Mouse (Mus musculus): ENCODE measurements around the gene Lysmd2. TPM values are rescaled to one million over a fixed set of nuclear protein-coding genes. Genes with fewer than 3 reads are reported as not detected.

Lysmd2 gene
- 17.8 and 18.8 TPM in 2 replicates for polyA plus RNA-seq (2016; fragmentation: Nextera tagmentation; extraction: Ambion mirVana)

DNA sequence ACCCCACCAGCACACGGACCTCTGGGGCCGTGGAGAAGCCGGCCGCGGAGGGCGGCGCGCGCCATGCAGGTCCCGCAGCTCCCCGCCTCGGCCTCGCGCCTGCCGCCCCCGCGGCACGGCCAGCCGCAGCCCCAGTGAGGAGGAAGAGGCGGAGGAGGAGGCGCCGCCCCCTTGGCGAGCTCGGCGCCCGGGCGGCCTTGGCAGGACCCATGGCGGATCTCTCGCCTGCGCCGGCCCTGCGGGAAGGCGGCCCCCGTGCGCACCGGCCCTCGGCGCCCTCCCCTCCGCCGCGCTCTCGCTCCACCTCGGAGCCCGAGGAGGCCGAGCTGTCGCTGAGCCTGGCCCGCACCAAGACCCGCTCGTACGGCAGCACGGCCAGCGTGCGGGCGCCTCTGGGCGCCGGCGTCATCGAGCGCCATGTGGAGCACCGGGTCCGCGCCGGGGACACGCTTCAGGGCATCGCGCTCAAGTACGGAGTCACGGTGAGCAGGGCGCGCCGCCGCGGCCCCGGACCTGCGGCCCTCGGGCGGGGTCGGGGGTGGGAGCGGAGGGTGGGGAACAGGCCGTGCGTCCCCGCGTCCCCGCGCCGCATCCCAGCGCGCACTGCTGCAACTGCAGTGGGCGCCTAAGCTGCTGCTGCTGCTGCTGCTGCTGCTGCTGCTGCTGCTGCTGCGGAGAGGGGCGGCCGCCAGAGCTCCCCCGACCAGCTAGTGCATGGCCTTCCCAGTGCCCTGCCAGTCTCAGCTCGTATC lies at the start of gene Lysmd2:
TSS of gene Lysmd2 (plus strand) at position 186 of the 752 bp plus-strand sequence.
- Histone ChIP-seq H3K36me3 (no peaks in the 10 kb centered on the region), H3K9me3 (replicated peaks) (no peaks in the 10 kb centered on the region), H3K4me1 (replicated peaks) (peaks cover 3% of the 10 kb centered on the region; the same call in 1 of the 2 replicates), H3K4me3 (peak within 1 kb of the TSS; percentile 63), H3K9ac (peak within 1 kb of the TSS; percentile 76), H3K27me3 (replicated peaks) (0 out of 2 replicates have a peak, but pooled peaks cover 3% of the 10 kb centered on the region), H3K27ac (ENCODE audit: poor library complexity, severe bottlenecking) (peak within 1 kb of the TSS; percentile 49), H3K4me2 (peak within 1 kb of the TSS; percentile 87)
- ATAC-seq (ENCODE audit: insufficient number of reproducible peaks, low FRiP score) = peak; percentile 88
- under 1% methylated on average over 91 of the region's 94 CpGs for WGBS

DNA sequence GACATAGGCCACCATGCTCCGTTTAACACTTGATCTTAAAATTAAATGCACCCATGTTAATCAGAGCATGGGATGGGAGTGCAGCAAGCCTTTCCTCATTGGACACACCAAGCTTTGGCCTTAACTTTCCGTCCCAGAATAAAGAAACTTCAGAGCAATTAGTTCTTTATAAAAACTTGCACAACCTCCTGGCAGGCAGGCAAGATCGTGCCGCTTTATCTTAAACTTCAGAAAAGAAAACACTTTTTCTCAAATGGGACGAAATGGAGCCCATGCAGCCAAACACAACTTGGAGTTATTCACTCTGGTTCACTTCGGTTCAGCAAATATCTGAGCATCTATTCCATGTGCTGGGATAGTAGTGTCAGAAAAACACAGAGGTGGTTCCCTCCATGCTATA lies 46.2 kb upstream of the Lysmd2 start:
- Histone ChIP-seq H3K9me3 (replicated peaks) (no peaks in the 10 kb centered on the region), H3K27me3 (replicated peaks) (no peaks in the 10 kb centered on the region), H3K4me1 (replicated peaks) (no peaks in the 10 kb centered on the region), H3K4me2 (no peak overlapping the region), H3K36me3 (no peaks in the 10 kb centered on the region), H3K27ac (ENCODE audit: poor library complexity, severe bottlenecking) (no peak overlapping the region), H3K4me3 (no peak overlapping the region), H3K9ac (no peak overlapping the region)
- WGBS = 68% methylated on average over 6 of the region's 6 CpGs
- ATAC-seq (ENCODE audit: insufficient number of reproducible peaks, low FRiP score) = no peak

DNA sequence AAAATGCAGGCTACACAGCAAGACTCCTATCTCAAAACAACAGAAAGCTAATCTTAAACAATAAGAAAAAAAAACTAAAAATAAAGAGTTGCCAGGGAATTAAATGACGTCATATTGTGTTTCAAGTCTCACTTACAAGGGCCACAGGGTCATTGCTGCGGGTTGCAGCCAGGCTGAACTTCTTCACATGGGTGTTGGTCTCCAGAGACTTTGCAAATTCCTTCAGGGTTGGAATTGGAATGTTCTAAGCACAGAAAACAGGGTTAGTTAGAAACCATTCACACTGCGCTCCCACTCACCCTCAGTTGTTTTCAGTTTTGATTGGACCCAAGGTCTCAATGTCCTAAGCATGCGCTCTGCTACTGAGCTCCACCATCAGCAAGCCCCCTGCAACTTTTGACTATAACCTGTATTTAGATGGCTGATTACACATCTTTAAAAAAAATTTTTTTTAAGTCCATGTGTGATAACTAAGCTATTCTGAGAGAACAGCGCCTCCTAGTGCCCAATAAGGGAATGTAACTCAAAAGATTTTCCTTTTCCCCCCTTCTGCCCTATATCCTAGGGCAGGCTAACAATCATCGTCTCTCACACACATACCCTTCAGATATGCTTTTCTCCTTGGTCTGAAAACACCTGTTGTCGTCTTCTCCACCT lies 43.7 kb upstream of the Lysmd2 start:
- Histone ChIP-seq H3K9ac (no peak overlapping the region), H3K27ac (ENCODE audit: poor library complexity, severe bottlenecking) (no peak overlapping the region), H3K9me3 (replicated peaks) (no peaks in the 10 kb centered on the region), H3K4me2 (no peak overlapping the region), H3K4me3 (no peak overlapping the region), H3K4me1 (replicated peaks) (no peaks in the 10 kb centered on the region), H3K27me3 (replicated peaks) (no peaks in the 10 kb centered on the region), H3K36me3 (no peaks in the 10 kb centered on the region)
- 45% methylated on average over 7 of the region's 7 CpGs for whole genome bisulfite sequencing
- no peak for ATAC-seq (ENCODE audit: insufficient number of reproducible peaks, low FRiP score)

DNA sequence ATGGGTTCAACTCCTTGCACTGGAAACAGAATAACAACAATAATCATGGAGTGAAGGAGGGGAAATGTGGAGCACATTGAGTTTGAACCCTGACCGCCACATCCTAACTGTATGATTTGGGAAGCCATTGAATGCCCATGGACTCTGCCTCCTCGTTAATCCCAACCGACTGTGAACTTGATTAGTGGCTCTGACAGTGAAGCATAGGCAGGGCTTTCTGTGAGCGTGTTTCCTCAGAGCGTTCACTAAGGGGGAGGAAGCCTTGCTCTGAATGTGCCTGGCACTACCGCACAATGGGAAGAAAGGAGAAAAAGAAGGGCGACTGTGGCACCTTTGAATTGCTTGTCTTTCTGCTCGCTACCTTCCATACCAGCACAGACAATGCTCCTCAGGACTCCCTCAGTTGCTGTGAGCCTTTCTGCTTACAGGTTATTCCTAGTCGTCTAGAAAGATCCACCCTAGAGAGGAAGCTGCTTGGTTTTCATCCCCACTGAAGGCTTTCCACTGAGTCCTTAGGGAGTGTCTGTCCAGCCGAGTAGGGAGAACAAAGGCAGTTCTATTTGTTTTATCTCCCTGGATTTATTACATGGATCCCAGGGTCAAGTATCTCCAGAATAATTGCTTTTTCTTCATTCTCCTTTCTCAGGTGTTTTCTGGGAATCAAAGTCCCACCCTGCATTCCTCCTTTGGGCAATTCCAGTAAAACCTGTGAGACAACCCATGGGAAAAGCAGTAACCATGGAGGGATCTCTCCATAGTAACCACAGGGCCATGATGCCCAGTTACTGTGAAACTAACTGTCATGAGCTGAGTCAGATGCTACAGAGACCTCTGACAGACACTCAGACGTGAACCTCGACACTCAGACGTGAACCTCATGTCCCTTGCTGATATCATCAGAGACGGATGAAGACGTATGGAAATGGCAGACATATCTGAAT lies 35.4 kb upstream of the Lysmd2 start:
- Histone ChIP-seq H3K4me3 (no peak overlapping the region), H3K27me3 (replicated peaks) (no peaks in the 10 kb centered on the region), H3K9ac (no peak overlapping the region), H3K9me3 (replicated peaks) (no peaks in the 10 kb centered on the region), H3K36me3 (no peaks in the 10 kb centered on the region), H3K4me2 (no peak overlapping the region), H3K4me1 (replicated peaks) (no peaks in the 10 kb centered on the region), H3K27ac (ENCODE audit: poor library complexity, severe bottlenecking) (no peak overlapping the region)
- WGBS = 77% methylated on average over 15 of the region's 15 CpGs
- no peak for ATAC-seq (ENCODE audit: insufficient number of reproducible peaks, low FRiP score)

DNA sequence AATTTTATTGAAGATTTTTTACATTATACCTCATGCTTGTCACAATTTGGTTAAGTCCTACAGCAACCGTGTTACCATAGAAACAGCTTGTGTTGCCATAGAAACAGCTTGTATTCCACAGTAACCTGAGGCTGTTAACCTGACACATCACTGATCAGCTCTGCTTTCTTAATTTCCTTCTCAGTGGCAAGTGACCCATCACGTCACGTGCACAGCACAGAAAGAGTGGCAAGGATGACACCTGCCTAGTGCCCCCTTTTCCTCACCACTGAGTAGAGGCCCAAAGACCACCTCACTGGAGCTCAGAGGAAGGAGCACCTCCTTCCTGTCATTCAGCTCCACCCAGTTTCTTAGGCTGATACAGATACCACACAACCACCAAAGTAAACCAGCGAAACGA lies 32.1 kb upstream of the Lysmd2 start:
- H3K27ac ChIP-seq (ENCODE audit: poor library complexity, severe bottlenecking) = no peak overlapping the region
- WGBS = 74% methylated on average over 5 of the region's 5 CpGs
- no peak overlapping the region for H3K9ac ChIP-seq
- no peaks in the 10 kb centered on the region; the same call in 1 of the 2 replicates for H3K27me3 ChIP-seq (replicated peaks)
- no peak overlapping the region for H3K4me2 ChIP-seq
- no peaks in the 10 kb centered on the region for H3K36me3 ChIP-seq
- H3K4me1 ChIP-seq (replicated peaks) = no peaks in the 10 kb centered on the region
- H3K4me3 ChIP-seq = no peak overlapping the region
- no peak for ATAC-seq (ENCODE audit: insufficient number of reproducible peaks, low FRiP score)
- no peaks in the 10 kb centered on the region for H3K9me3 ChIP-seq (replicated peaks)

DNA sequence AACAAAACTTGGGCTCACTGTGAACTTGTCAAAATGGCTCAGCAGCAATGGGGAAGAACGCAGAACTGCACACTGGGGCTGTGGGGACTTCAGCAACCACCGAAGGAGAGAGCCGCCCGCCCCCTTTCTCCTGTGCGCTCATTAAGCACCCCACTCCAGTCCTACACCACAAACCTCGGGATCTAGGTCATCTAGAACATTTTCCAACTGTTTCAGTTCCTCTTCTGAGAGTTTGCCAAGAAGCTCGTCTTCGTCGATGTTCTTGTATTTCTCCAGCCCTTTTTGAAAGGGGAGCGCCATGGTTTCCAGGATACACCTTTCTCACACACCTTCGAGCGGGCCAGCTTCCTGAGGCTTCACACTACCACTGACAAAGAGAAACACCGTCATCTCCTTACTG lies 28.5 kb upstream of the Lysmd2 start:
- Histone ChIP-seq H3K27me3 (replicated peaks) (no peaks in the 10 kb centered on the region; the same call in 1 of the 2 replicates), H3K4me1 (replicated peaks) (peaks cover 13% of the 10 kb centered on the region), H3K9ac (no peak overlapping the region), H3K27ac (ENCODE audit: poor library complexity, severe bottlenecking) (no peak overlapping the region), H3K4me2 (no peak overlapping the region), H3K36me3 (no peaks in the 10 kb centered on the region), H3K4me3 (no peak overlapping the region), H3K9me3 (replicated peaks) (no peaks in the 10 kb centered on the region)
- 85% methylated on average over 13 of the region's 13 CpGs for WGBS
- no peak for ATAC-seq (ENCODE audit: insufficient number of reproducible peaks, low FRiP score)

DNA sequence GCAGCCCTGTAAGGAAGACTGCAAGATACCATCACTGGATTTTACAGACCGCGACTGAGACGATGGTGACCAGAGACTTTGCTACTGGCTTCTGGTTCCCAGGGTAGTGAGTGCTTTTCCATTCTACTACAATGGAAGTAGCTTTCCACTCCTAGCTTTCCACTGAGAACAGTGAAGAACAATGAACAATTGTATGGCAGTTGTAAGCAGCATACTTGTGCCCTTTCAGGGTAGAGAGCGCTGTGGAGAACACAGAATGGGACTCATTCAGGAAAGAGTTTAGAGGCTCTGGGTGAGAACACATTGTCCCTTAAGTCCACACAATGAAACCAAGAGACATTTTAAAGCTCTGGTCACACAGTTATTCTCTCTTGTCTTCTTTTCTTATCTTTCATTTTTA lies 27.9 kb upstream of the Lysmd2 start:
- Histone ChIP-seq H3K4me3 (no peak overlapping the region), H3K9ac (no peak overlapping the region), H3K27ac (ENCODE audit: poor library complexity, severe bottlenecking) (no peak overlapping the region), H3K9me3 (replicated peaks) (no peaks in the 10 kb centered on the region), H3K27me3 (replicated peaks) (no peaks in the 10 kb centered on the region; the same call in 1 of the 2 replicates), H3K4me2 (no peak overlapping the region), H3K4me1 (replicated peaks) (peaks cover 13% of the 10 kb centered on the region), H3K36me3 (no peaks in the 10 kb centered on the region)
- no peak for ATAC-seq (ENCODE audit: insufficient number of reproducible peaks, low FRiP score)
- whole genome bisulfite sequencing = 67% methylated on average over 4 of the region's 4 CpGs

DNA sequence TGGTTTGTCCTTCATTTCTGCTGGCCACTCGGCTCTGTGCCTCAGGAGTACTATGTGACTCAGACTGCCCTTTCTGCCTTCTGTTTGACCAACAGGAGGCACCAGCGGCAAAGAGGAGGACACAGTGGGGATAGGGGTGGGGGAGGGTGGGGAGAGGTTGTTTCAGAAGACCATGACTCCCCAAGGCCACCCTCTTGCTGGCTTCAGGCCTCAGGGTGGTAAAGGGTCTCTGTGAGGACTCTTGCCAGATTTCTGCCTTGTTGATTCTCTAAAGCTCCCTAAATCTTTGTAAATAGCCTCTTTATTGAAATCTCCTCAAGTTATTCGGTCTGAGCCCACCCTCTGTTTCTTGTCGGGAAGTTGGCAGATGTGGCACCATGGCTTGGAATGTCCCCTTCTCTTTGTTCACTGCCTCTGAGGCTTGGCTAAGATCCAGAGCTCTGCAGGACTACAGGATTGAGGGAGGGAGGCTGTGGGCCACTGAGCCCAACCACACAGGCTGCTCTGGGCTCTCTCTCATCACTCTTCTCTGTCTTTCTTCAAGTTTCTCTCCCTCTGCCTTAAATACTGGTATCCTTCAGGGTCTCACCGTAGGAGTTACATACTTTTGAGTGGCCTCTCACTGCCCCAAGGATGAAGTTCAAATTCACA lies 26.2 kb upstream of the Lysmd2 start:
- Histone ChIP-seq H3K9me3 (replicated peaks) (no peaks in the 10 kb centered on the region), H3K27ac (ENCODE audit: poor library complexity, severe bottlenecking) (0 out of 2 replicates have a peak overlapping the region, but pooled peaks have one; percentile 33), H3K27me3 (replicated peaks) (no peaks in the 10 kb centered on the region; the same call in 1 of the 2 replicates), H3K4me1 (replicated peaks) (peaks cover 13% of the 10 kb centered on the region), H3K9ac (no peak overlapping the region), H3K36me3 (no peaks in the 10 kb centered on the region), H3K4me3 (no peak overlapping the region), H3K4me2 (no peak overlapping the region)
- ATAC-seq (ENCODE audit: insufficient number of reproducible peaks, low FRiP score) = peak; percentile 70; the same call in 1 of the 2 replicates
- WGBS = 34% methylated on average over 5 of the region's 5 CpGs

DNA sequence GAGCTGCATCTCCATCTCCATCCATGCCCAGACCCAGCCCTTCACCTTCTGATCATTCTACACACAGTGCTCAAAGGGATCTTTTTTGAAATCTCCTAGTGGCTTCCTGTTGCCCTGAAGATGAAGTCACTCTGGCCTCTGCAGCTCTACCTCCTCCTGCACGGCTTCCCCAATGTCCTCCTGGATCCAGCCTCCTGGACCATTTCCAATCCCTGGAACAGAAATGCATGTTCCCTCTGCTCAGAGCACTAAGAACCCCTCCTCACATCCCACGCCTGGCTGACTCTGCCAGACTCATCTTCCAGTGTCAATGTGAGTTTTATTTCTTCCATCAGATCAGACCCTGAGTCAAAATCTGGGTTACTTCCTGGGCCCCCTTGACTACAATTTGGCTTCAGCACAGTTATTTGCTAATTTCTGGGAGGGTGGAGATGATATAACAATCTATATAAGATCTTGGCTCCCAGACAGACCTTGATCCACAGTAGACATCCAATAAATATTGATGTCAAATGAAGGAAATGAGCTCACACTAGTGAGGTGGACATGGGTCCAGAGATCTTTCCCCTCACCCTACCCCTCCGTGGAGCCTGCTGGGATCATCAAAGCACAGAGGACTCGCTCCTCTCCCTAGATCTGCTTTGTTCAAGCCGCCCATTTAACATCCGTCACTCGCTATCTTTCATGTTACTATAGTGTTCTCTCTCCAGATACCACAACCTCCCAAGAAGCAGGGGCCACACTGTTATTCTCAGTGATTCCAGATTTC lies 25.2 kb upstream of the Lysmd2 start:
- H3K9me3 ChIP-seq (replicated peaks) = no peaks in the 10 kb centered on the region
- peaks cover 13% of the 10 kb centered on the region for H3K4me1 ChIP-seq (replicated peaks)
- H3K27ac ChIP-seq (ENCODE audit: poor library complexity, severe bottlenecking) = no peak overlapping the region
- H3K9ac ChIP-seq = no peak overlapping the region
- ATAC-seq (ENCODE audit: insufficient number of reproducible peaks, low FRiP score) = no peak
- H3K4me3 ChIP-seq = no peak overlapping the region
- no peak overlapping the region for H3K4me2 ChIP-seq
- H3K27me3 ChIP-seq (replicated peaks) = no peaks in the 10 kb centered on the region; the same call in 1 of the 2 replicates
- H3K36me3 ChIP-seq = no peaks in the 10 kb centered on the region
- 66% methylated on average over 7 of the region's 7 CpGs for WGBS

DNA sequence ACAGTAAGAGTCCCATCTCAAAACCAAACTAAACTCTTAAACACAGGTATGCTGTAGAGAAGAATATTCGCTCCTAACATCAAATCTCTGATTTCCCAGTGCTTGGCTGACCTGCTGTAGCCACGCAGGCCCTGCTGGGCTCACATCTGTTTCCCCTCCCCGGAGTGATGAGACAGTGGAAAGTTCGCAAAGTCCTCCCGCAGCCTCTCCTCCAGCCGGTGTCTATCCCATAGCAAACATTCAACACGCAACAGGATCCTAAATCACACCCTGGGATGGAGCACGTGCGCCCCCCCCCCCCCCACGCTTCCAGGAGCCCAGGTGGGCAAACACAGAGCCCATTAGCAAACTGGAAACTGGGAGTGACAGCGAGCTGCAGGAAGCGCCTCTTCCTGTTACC lies 24.0 kb upstream of the Lysmd2 start:
- Histone ChIP-seq H3K9ac (no peak overlapping the region), H3K4me2 (peak overlapping the region; percentile 51), H3K4me1 (replicated peaks) (peaks cover 13% of the 10 kb centered on the region), H3K9me3 (replicated peaks) (no peaks in the 10 kb centered on the region), H3K4me3 (0 out of 2 replicates have a peak overlapping the region, but pooled peaks have one; percentile 12), H3K27me3 (replicated peaks) (no peaks in the 10 kb centered on the region; the same call in 1 of the 2 replicates), H3K27ac (ENCODE audit: poor library complexity, severe bottlenecking) (0 out of 2 replicates have a peak overlapping the region, but pooled peaks have one; percentile 2), H3K36me3 (no peaks in the 10 kb centered on the region)
- ATAC-seq (ENCODE audit: insufficient number of reproducible peaks, low FRiP score) = 0 out of 2 replicates have a peak, but pooled peaks have one; percentile 33
- WGBS = 43% methylated on average over 12 of the region's 12 CpGs

Measured in heart, embryonic 12.5 days (tissue).